Mouse (Mus musculus) stomach, postnatal 0 days (tissue): ENCODE results near the gene Spp1. TPM values are rescaled to one million over a fixed set of nuclear protein-coding genes. Genes with fewer than 3 reads are reported as not detected.
"Not testable (repeated sequence)": the region's sequence is repeated elsewhere in the genome, so short reads cannot be mapped to it uniquely, and the experiment has no call there.

ENCODE experiments used
- ATAC-seq: fragments of 200-750 bp; cut with Nextera tagmentation; 2 replicates; pipeline ENCODE4 v1.8.0; 2017; ENCODE audit not compliant: low FRiP score, low TSS enrichment
- DNase-seq: peaks from one replicate; pipeline ENCODE4 v3.0.0-alpha.2; 2016; ENCODE audit warnings: low spot score
- H3K27ac ChIP-seq: fragments of 300-500 bp; sonication (generic); replicated peaks from 2 replicates; pipeline ENCODE4 v1.5.1; 2014; ENCODE audit warnings: mild to moderate bottlenecking, control low read depth
- H3K27me3 ChIP-seq: fragments of 300-500 bp; sonication (generic); 2 replicates; pipeline ENCODE4 v1.6.1; 2014; ENCODE audit warnings: low read length; ENCODE audit not compliant: control insufficient read depth, insufficient read depth
- H3K36me3 ChIP-seq: fragments of 300-500 bp; sonication (generic); 2 replicates; pipeline ENCODE4 v1.6.1; 2014; ENCODE audit warnings: low read length, mixed read lengths; ENCODE audit not compliant: control insufficient read depth, insufficient read depth
- H3K4me1 ChIP-seq: fragments of 300-500 bp; sonication (generic); replicated peaks from 2 replicates; pipeline ENCODE4 v1.6.1; 2014; ENCODE audit warnings: antibody characterized with exemption; ENCODE audit not compliant: control insufficient read depth, insufficient read depth
- H3K4me2 ChIP-seq: fragments of 300-500 bp; sonication (generic); replicated peaks from 2 replicates; pipeline ENCODE4 v1.6.1; 2014; ENCODE audit warnings: low read depth, mild to moderate bottlenecking, control low read depth, moderate library complexity
- H3K4me3 ChIP-seq: fragments of 300-500 bp; sonication (generic); 2 replicates; pipeline ENCODE4 v1.5.1; 2014; ENCODE audit warnings: low read depth, low read length, control low read depth
- H3K9ac ChIP-seq: fragments of 300-500 bp; sonication (generic); 2 replicates; pipeline ENCODE4 v1.6.1; 2014; ENCODE audit warnings: mild to moderate bottlenecking, low read length, control low read depth, mixed read lengths
- H3K9me3 ChIP-seq: fragments of 300-500 bp; sonication (generic); 2 replicates; pipeline ENCODE4 v1.6.1; 2016; ENCODE audit warnings: low read length; ENCODE audit not compliant: control insufficient read depth
- CTCF ChIP-seq: IDR thresholded peaks from 2 replicates; pipeline ENCODE4 v1.5.1; 2016; ENCODE audit warnings: antibody characterized with exemption, low read depth, mild to moderate bottlenecking, moderate library complexity
- EP300 ChIP-seq: optimal IDR thresholded peaks from 2 replicates; pipeline ENCODE3; 2016; ENCODE audit warnings: antibody characterized with exemption
- whole genome bisulfite sequencing: fragments of 180-500 bp; shearing (Covaris S2); extraction: QIAGEN DNeasy Blood & Tissue Kit; methylation state at CpG from one replicate; pipeline ENCODE4 v1.1.7; 2014; 5-methylcytosine and 5-hydroxymethylcytosine counted together
- polyA plus RNA-seq: library from polyadenylated mRNA; unstranded; fragments of >200 nt; fragmentation: Nextera tagmentation; extraction: Ambion mirVana; gene quantifications from 2 replicates; pipeline ENCODE4 v1.2.1, GENCODE M21; 2015

The Spp1 gene
- polyA plus RNA-seq, 1 experiment from 2014 or later, result 233 TPM

- H3K4me2 ChIP-seq, result no peak overlapping the region
- TF ChIP-seq EP300 (no peak), CTCF (no peak)
- H3K27me3 ChIP-seq, result no peaks in the 10 kb centered on the region
- no peak overlapping the region for H3K27ac ChIP-seq
- no peak for DNase-seq
- no peak overlapping the region for H3K4me3 ChIP-seq
- no peaks in the 10 kb centered on the region for H3K9me3 ChIP-seq
- ATAC-seq, result no peak
- no peaks in the 10 kb centered on the region for H3K36me3 ChIP-seq
- no peaks in the 10 kb centered on the region for H3K4me1 ChIP-seq
- WGBS, result 62% methylated on average over 7 of the region's 7 CpGs
- no peak overlapping the region for H3K9ac ChIP-seq
Measured at GRCm38 (mm10) chr5:104436406-104437076, 1.6 kb downstream of the Spp1 start.

- no peak overlapping the region for H3K9ac ChIP-seq
- H3K4me1 ChIP-seq, result no peaks in the 10 kb centered on the region
- H3K4me2 ChIP-seq, result no peak overlapping the region
- TF ChIP-seq CTCF (no peak), EP300 (no peak)
- no peaks in the 10 kb centered on the region for H3K27me3 ChIP-seq
- H3K27ac ChIP-seq, result no peak overlapping the region
- 68% methylated on average over 6 of the region's 6 CpGs for WGBS
- H3K9me3 ChIP-seq, result no peaks in the 10 kb centered on the region
- DNase-seq (no peak), ATAC-seq (no peak)
- no peak overlapping the region for H3K4me3 ChIP-seq
- H3K36me3 ChIP-seq, result no peaks in the 10 kb centered on the region
Measured at GRCm38 (mm10) chr5:104442396-104442795, 7.5 kb downstream of the Spp1 start.

- 71% methylated on average over 1 of the region's 1 CpGs for WGBS
- Histone ChIP-seq H3K9me3 (no peaks in the 10 kb centered on the region), H3K4me1 (no peaks in the 10 kb centered on the region), H3K9ac (no peak overlapping the region), H3K4me2 (no peak overlapping the region), H3K27me3 (no peaks in the 10 kb centered on the region), H3K36me3 (no peaks in the 10 kb centered on the region), H3K4me3 (no peak overlapping the region), H3K27ac (no peak overlapping the region)
- TF ChIP-seq EP300, result no peak
- no peak for TF ChIP-seq CTCF
- DNase-seq (no peak), ATAC-seq (no peak)
Measured at GRCm38 (mm10) chr5:104442850-104443249, 7.9 kb downstream of the Spp1 start.

GRCm38 (mm10) chr5:104446156-104446555 is 11.2 kb downstream of the Spp1 start:
- no peak overlapping the region for H3K27ac ChIP-seq
- TF ChIP-seq EP300 (no peak), CTCF (peak; percentile 87)
- H3K4me1 ChIP-seq, result no peaks in the 10 kb centered on the region
- no peaks in the 10 kb centered on the region for H3K27me3 ChIP-seq
- H3K36me3 ChIP-seq, result no peaks in the 10 kb centered on the region
- H3K4me2 ChIP-seq, result no peak overlapping the region
- no peak overlapping the region for H3K9ac ChIP-seq
- no peak overlapping the region for H3K4me3 ChIP-seq
- 0 out of 2 replicates have a peak, but pooled peaks have one; percentile 56 for ATAC-seq
- H3K9me3 ChIP-seq, result no peaks in the 10 kb centered on the region
- peak; percentile 62 for DNase-seq
- WGBS, result 16% methylated on average over 3 of the region's 3 CpGs

GRCm38 (mm10) chr5:104448346-104448745 is 13.4 kb downstream of the Spp1 start:
- ATAC-seq, H3K4me1 ChIP-seq, H3K4me2 ChIP-seq, H3K9ac ChIP-seq, H3K9me3 ChIP-seq, H3K27me3 ChIP-seq, H3K36me3 ChIP-seq, H3K27ac ChIP-seq, H3K4me3 ChIP-seq, DNase-seq: not testable (repeated sequence)
- 27% methylated on average over 6 of the region's 6 CpGs for WGBS

GRCm38 (mm10) chr5:104449491-104449890 is 14.6 kb downstream of the Spp1 start:
- ATAC-seq, result no peak
- H3K4me3 ChIP-seq, result 0 out of 2 replicates have a peak overlapping the region, but pooled peaks have one; percentile 15
- H3K4me1 ChIP-seq, result no peaks in the 10 kb centered on the region
- no peak for DNase-seq
- no peaks in the 10 kb centered on the region for H3K36me3 ChIP-seq
- no peaks in the 10 kb centered on the region for H3K9me3 ChIP-seq
- 47% methylated on average over 3 of the region's 3 CpGs for WGBS
- H3K27ac ChIP-seq, result no peak overlapping the region
- H3K27me3 ChIP-seq, result no peaks in the 10 kb centered on the region
- H3K4me2 ChIP-seq, result no peak overlapping the region
- TF ChIP-seq EP300 (no peak), CTCF (no peak)
- no peak overlapping the region for H3K9ac ChIP-seq
